Mouse (Mus musculus): ENCODE measurements around the gene Borcs5. TPM values are rescaled to one million over a fixed set of nuclear protein-coding genes. Genes with fewer than 3 reads are reported as not detected.
A peak's percentile ranks its signal among the peaks of the same experiment; 100 is the strongest.

The Borcs5 gene
- polyA plus RNA-seq, 1 experiment = 7.1 TPM

DNA sequence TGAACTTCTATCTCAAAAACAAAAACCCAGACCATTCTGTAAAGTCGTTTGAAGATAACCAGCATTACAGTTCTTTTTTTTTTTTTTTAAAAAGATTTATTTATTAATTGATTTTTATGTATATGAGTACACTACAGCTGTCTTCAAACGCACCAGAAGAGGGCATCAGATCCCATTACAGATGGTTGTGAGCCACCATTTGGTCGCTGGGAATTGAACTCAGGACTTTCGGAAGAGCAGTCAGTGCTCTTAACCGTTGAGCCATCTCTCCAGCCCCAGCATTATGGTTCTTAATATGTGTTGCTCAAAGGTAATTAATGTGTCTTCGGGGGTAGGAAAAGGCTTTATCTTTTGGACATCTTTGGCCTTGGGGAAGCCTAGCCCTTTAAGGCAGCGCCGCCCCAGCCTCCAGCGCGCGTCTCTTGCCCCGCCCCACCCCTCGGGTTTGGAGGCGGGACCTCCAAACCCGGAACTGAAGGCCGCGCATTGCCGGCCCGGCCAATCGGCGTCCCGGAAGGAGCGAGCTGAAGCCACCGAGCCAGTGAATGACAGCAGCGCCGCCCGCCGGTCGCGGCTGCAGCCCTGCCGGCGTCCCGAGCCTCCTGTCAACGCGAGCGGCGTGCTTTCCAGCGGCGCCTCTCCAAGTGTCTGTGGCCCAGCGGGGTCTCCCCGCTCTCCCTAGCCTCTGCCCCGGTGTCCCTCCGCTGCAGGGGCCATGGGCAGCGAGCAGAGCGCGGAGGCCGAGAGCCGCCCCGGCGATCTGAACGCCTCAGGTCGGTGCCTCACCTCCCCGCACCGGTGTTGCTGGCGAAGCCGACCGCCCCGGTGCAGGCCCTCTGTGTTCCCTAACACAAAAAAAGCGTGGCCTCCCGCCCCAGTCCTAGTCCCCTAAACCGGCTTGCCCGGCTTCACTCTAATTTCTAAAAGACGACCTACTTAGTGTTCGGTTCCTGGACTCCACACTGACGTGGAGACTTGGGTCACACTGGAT is 1.5 kb downstream of the Borcs5 start:
- TF ChIP-seq POLR2A (IDR thresholded peaks at IDR 0.05; ENCODE audit: low read depth, low read length) (peak; percentile 55), CTCF (IDR thresholded peaks at IDR 0.05; ENCODE audit: borderline replicate concordance, insufficient read depth, low read length) (peak; percentile 50; the same call in 1 of the 2 replicates)
- Histone ChIP-seq H3K27ac (ENCODE audit: insufficient read depth, low read length) (peak overlapping the region; percentile 30), H3K4me3 (ENCODE audit: insufficient read depth, low read length) (peak overlapping the region; percentile 95), H3K4me1 (ENCODE audit: control insufficient read depth, insufficient read depth, low read length) (no peaks in the 10 kb centered on the region; the same call in 1 of the 2 replicates)

DNA sequence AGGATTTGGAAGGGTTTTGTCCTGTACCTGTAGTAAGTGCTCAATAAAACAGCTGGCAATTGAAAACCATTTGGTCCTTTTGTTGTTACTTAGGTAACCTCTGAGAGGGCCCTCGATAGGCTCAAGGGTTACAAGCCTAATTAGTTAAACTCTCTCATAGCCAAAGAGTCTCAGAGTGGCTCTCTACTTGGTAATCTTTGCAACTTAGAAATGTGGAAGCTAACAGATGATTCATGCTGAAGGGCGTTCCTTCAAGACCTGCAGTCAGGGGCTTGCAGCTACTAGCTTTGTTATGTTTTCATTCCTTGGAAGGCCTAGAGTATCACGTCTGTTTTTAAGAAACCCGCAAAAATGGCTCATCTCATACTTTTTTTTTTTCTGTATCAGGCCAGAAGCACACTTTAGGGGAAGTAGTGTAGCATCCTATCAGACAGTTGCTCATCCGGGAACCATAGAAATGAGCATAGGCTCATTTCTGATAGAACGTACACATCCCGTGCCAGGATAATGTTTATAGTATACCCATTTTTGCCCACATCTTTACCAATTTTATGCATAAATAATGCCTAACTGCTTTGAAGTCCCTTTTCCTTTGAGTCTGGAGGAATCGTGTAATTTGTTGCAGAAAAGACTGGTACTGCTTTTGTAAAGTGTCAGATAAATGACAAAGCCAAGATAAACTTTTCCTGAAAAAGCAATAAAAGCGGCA is 2.6 kb downstream of the Borcs5 start:
- H3K4me1 ChIP-seq (ENCODE audit: control insufficient read depth, insufficient read depth, low read length) = no peaks in the 10 kb centered on the region; the same call in 1 of the 2 replicates
- peak overlapping the region; percentile 95 for H3K4me3 ChIP-seq (ENCODE audit: insufficient read depth, low read length)
- TF ChIP-seq POLR2A (IDR thresholded peaks at IDR 0.05; ENCODE audit: low read depth, low read length) (no peak), CTCF (IDR thresholded peaks at IDR 0.05; ENCODE audit: borderline replicate concordance, insufficient read depth, low read length) (no peak)
- H3K27ac ChIP-seq (ENCODE audit: insufficient read depth, low read length) = peak overlapping the region; percentile 30

DNA sequence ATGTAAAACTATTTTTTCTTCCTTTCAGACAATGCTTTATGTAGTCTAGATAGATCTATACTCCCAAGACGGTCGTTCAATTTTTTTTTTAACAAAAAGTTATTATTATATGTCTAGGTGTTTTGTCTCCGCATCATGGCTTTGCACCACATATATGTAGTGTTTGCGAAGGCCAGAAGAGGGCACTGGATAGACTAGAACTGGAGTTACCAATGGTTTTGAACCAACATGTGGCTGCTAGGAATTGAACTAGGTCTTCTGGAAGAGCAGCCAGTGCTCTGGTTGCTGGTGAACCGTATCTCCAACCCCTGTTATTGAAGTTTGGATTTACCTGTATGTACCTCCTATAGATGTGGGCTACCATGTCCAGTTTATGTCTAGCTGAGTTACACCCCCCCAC is 4.0 kb downstream of the Borcs5 start:
- no peak overlapping the region for H3K27ac ChIP-seq (ENCODE audit: insufficient read depth, low read length)
- no peaks in the 10 kb centered on the region; the same call in 1 of the 2 replicates for H3K4me1 ChIP-seq (ENCODE audit: control insufficient read depth, insufficient read depth, low read length)
- TF ChIP-seq CTCF (IDR thresholded peaks at IDR 0.05; ENCODE audit: borderline replicate concordance, insufficient read depth, low read length) (no peak), POLR2A (IDR thresholded peaks at IDR 0.05; ENCODE audit: low read depth, low read length) (no peak)
- no peak overlapping the region for H3K4me3 ChIP-seq (ENCODE audit: insufficient read depth, low read length)

DNA sequence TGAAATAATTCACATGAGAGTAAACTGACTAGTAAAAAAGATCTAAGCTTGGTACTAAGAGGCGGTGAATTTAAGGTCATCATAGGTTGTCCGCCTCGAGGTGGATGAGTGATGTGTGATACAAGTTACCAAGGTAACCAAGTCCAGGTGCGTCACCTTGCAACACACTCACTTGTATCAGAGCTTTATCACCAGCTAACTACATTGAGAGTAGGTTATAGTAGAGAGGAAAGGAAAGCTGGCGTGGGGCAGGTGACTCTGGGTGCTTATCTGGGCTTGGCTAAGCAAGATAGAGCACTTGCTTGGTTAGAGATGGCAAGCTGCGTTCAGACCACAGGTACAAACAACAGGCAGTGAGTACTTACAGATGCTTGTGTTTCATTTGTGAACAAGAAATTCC is 7.5 kb downstream of the Borcs5 start:
- Histone ChIP-seq H3K27ac (ENCODE audit: insufficient read depth, low read length) (no peak overlapping the region), H3K4me1 (ENCODE audit: control insufficient read depth, insufficient read depth, low read length) (no peaks in the 10 kb centered on the region; the same call in 1 of the 2 replicates), H3K4me3 (ENCODE audit: insufficient read depth, low read length) (no peak overlapping the region)
- TF ChIP-seq CTCF (IDR thresholded peaks at IDR 0.05; ENCODE audit: borderline replicate concordance, insufficient read depth, low read length) (no peak), POLR2A (IDR thresholded peaks at IDR 0.05; ENCODE audit: low read depth, low read length) (no peak)

DNA sequence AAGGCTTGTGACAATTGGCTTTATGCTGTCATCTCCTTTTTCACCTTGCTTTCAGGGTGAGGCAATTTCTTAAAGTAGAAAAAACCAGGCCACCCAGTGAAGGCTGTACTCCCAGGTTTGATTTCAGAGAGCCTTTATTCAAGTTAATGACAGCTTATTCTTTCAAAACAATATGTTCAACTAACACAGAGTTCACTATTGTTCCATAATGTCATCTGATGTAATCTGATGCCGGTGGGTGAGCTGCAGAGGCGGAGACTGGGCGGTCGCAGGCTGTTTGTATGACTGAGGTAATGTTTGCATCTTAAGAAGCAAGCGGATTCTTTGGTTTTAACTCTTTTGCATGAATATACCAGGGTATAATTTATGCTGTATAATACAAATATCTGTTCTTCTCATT is 8.3 kb downstream of the Borcs5 start:
- no peak for TF ChIP-seq POLR2A (IDR thresholded peaks at IDR 0.05; ENCODE audit: low read depth, low read length)
- TF ChIP-seq CTCF (IDR thresholded peaks at IDR 0.05; ENCODE audit: borderline replicate concordance, insufficient read depth, low read length) = no peak
- Histone ChIP-seq H3K4me3 (ENCODE audit: insufficient read depth, low read length) (no peak overlapping the region), H3K4me1 (ENCODE audit: control insufficient read depth, insufficient read depth, low read length) (no peaks in the 10 kb centered on the region; the same call in 1 of the 2 replicates), H3K27ac (ENCODE audit: insufficient read depth, low read length) (no peak overlapping the region)

DNA sequence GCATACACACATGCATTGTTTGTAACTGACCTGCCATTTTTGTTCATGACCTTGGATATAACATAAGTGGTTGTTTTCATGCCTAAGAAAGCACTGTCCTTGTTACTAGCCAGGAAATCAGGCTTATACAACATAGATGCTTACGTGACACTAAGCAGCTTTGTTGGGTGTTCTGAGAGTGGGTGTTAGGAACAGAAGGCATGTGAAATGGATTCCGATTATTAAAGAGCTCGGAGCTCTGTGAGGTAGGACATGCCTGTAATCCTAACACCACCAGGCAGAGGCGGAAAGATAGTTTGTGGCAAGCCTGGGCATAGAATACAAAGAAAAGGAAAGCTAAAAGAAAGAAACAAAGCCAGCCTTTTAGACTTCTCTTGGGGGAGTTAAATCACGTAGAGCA is 9.0 kb downstream of the Borcs5 start:
- no peaks in the 10 kb centered on the region; the same call in 1 of the 2 replicates for H3K4me1 ChIP-seq (ENCODE audit: control insufficient read depth, insufficient read depth, low read length)
- no peak overlapping the region for H3K27ac ChIP-seq (ENCODE audit: insufficient read depth, low read length)
- no peak overlapping the region for H3K4me3 ChIP-seq (ENCODE audit: insufficient read depth, low read length)
- TF ChIP-seq CTCF (IDR thresholded peaks at IDR 0.05; ENCODE audit: borderline replicate concordance, insufficient read depth, low read length) = no peak
- no peak for TF ChIP-seq POLR2A (IDR thresholded peaks at IDR 0.05; ENCODE audit: low read depth, low read length)

DNA sequence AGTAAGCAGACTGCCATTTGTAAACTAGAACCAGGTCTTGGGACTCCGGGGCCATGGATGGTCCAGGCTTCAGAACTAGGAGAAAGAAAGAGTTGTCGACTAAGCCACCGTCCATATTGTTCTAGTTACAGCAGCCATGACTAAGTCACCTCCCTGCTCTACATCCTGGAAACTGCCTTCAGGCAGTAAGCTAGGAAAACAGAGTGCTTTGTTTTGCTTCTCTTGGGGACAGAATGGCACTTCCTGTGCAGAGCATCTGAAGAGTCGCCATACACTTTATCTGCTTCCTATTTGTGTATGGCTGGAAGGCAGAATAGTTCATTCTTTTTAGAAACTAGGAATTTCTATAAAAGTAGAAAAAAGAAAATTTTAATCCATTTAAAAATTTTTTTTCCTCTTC is 17.2 kb downstream of the Borcs5 start:
- no peak for TF ChIP-seq CTCF (IDR thresholded peaks at IDR 0.05; ENCODE audit: borderline replicate concordance, insufficient read depth, low read length)
- no peak for TF ChIP-seq POLR2A (IDR thresholded peaks at IDR 0.05; ENCODE audit: low read depth, low read length)
- no peak overlapping the region for H3K4me3 ChIP-seq (ENCODE audit: insufficient read depth, low read length)
- H3K27ac ChIP-seq (ENCODE audit: insufficient read depth, low read length) = peak overlapping the region; percentile 34; the same call in 1 of the 2 replicates
- peaks cover 3% of the 10 kb centered on the region; the same call in 1 of the 2 replicates for H3K4me1 ChIP-seq (ENCODE audit: control insufficient read depth, insufficient read depth, low read length)

DNA sequence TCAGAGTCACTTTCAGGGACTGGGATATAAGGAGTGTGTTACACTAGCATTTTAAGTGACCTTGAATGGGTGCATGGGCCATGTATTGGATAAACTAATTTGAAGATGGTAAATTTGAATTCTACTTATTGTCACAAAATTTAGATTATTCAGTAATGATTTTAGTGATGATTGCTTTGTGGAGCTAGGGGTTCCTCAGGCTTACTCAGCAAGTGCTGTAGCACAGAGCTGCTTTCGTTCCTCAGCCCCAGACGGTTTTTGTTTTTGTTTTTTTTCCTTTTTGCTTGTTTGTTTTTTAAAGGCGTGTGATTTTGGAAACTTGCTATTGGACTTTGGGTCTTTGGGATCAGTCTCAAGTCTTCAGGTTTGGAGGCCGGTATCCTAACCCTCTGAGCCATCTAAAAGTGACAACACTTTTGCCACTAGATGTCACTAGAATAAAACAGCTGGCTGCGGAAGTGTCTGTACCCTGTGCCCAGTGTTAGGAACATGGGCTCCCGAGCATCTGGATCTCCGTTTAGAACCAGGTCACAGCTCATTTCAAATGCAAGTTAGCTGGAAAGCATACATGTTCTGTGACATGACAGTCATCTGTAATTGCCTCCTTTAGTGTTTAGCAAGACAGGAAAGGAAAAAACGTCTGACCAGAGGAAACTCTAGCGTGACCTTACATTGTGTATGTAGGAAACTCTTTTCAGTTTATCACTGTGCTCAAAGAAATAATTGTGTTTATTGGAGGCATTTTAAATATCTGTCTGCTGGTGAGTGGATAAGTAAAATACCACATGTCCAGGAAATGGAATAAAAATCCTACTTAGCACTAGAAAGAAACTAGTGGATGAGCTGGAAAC is 20.0 kb downstream of the Borcs5 start:
- H3K27ac ChIP-seq (ENCODE audit: insufficient read depth, low read length) = no peak overlapping the region
- TF ChIP-seq CTCF (IDR thresholded peaks at IDR 0.05; ENCODE audit: borderline replicate concordance, insufficient read depth, low read length) = 0 out of 2 replicates have a peak, but pooled peaks have one; percentile 4
- TF ChIP-seq POLR2A (IDR thresholded peaks at IDR 0.05; ENCODE audit: low read depth, low read length) = no peak
- peaks cover 3% of the 10 kb centered on the region; the same call in 1 of the 2 replicates for H3K4me1 ChIP-seq (ENCODE audit: control insufficient read depth, insufficient read depth, low read length)
- H3K4me3 ChIP-seq (ENCODE audit: insufficient read depth, low read length) = no peak overlapping the region
